Mouse (Mus musculus) layer of hippocampus, postnatal 14 days (tissue): ENCODE measurements at regions not wholly inside any gene's neighbourhood (a gene's known extent, or its start where the extent isn't known, plus 50 kb on each side); places are given as distances from the start of the nearest gene placed in this dataset.

Experiments used
- DNase-seq, 2 experiments: peaks; one replicate each; pipeline ENCODE4 v3.0.0; 2021 to 2022; ENCODE audit warnings: low spot score in 2 of 2, mixed read lengths in 1 of 2

DNA sequence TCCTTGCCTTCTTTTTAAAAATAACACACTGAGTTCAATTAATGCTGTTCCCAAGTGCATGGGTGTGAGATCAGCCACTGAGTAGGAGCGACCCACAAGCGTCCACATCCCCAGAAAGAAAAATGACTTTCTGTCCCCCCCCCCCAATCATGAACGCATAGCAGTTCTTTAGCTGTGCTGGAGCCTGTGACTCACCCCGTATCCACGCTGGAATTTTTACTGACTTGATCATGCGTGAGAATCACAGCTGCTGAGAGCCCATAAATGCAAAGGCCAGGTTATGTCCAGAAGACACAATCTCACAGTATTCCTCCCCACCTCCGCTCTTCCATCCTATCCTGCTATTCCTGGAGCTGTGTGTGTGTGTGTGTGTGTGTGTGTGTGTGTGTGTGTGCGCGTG, 53.3 kb downstream of the Fos start:
- no peak for DNase-seq

DNA sequence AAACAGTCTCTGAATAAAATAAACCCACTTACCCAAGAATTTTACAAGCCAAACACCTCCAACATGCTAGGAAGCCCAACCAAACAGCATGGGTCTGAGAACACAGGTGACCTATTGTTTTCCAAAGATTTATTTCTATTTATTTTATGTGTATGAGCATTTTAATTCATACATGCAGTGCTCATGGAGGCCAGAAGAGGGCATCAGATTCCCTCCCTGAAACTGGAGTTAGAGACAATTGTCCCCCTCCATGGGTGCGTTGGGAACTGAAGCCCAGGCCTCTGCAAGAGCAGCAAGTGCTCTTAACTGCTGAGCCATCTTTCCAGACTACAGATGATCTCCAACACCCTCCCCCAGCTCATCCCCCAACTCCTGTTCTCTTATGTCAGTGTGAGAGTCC, 57.9 kb downstream of the Fos start:
- DNase-seq = no peak

DNA sequence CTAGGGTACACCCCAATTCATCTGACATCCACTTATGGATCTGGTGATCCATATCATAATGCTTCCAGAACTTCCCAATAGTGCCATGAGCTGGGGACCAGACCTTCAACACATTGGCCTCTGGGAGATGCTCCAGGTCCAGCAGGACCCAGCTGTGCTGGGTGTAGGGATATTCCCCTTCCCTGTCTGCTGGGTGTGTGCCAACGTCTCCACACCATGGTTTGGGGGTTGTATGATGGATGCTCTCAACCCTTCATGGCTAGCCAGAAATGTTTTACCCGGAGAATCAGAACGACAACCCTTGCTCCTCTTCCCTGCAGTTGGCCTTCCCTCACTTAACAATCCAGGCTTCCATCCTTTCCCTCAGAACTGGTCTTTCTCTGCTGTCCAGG, 58.5 kb downstream of the Fos start:
- no peak for DNase-seq

DNA sequence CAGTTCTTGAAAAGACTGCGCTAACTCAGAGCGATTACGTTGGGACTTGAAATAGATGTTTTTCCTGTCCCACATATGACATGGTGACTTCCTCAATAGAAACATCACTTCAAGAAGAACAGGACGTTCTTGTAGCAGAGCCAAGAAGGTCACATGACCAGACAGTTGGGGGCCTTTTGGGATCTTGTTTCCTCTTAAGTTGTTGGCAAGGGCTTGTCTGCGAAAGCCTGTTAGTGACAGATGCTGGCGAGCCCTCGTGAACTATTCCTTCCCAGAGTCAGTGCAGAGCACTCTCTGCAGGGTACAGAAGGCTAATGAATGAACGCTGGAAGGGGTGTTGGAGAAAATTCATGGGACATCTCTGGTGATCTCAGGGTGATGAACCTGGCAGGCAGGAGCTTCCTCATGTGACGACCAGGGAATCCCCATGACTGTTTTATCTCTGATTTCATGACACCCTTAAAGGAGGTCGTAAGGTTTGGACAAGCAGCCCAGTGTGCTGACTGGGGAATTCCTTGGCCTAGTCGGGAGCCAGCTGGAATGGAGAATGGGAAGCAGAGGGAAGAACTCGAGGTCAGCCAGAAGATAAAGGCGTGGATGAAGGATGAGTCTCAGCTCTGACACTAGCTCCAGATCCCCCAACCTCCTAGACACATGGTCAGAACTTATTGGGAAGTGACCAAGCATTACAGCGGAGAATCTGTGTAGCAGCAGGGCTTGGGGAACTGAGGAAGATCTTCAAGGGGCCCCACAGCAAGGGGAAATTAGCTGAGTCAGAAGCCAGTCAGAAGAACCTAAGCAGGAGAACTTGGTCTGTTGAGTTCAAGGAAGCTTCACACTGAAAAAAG, 59.1 kb downstream of the Fos start:
- DNase-seq = peak in 1 of 2 experiments; percentile 65

DNA sequence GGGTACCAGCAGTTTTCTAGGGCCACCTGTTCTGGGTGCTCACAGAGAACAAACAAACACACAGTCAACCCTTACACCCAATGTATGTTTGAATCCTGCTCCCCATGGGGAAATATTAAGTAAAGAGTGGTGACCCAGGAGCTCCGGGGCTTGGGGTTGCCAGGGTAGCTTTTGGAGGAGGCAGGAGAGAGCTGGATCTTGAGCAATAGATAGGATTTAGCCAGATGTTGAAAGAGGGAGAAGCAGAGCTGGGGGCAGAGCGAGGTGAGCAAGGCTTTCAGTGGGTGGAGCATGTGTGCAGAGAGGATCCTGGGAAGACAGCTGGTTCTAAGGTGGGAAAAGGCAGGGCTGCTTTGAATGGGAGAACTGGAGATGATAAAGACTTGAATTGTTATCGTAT, 59.9 kb downstream of the Fos start:
- no peak for DNase-seq

DNA sequence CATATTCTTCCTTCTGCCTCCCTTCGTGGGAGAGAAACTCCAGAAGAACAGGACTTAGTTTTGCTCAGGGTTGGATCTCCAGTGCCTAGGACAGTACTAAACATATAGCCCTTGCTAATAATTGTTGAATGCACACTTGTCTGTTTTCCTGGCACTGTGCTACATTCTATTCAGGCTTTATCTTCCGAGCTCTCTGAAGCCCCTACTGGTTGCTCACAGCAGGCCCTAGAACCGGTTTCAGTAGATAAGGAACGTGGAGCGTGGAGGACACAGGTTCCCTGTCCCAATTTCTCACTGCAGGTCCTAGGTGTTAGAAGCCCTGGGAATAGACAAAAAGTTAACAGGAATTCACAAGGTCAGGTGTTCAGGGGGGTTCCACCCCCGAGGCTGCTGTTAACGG, 59.4 kb upstream of the Jdp2 start:
- no peak for DNase-seq

DNA sequence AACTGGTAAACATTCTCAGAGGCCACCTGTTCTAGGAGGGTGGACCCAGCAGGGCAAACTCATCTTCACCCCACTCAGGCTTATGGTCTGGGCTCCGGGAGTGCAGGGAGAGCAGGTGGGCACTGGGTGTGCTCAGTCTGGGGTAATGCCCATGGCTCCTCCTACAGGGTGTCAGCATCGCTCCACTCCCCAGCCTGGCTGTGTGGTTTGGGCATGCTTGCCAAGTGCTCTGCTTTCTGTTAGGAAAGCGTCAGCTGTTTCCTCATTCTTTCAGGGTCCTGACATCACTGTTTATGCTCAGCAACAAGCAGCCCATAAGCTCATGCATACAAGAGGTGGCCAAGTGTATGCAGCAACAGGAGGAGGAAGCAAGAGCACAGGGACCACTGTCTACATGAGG, 57.7 kb upstream of the Jdp2 start:
- peak in 1 of 2 experiments; percentile 29 for DNase-seq

DNA sequence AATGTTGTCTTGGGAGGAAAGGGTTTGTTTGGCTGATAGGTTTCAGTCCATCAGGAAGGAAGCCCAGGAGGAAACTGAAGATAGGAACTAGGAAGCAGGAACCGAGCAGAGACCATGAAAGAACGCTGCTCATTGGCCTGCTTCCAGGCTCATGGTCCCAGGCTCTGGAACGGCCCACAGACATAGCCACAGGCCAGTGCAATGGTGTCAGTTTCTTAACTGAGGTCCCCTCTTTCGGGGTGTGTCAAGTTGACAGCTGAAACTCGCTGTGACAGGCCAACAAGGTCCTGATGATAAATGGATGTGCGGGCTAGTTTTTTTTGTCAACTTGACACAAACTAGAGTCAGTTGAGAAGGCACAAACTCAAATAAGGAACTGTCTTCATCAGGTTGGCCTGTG, 55.9 kb upstream of the Jdp2 start:
- DNase-seq = no peak

DNA sequence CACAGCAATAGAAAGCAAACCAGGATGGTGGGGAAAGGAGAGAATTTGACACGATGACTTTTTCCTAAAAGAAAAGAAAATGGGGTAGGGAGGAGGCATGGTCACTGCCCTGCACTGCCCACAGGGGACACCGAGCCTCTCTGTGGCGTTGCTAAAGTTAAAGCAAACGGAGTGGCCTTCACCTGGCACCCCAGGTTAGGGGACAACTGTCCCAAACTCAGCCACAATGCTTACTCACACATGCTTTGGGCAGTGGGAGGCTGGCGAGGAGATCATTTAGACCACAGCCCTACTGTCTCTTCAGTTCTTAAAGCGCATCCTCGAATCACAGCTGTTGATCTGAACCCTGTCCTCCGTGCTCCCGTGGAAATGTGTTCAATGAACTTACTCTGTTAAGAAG, 55.3 kb upstream of the Jdp2 start:
- DNase-seq = no peak

DNA sequence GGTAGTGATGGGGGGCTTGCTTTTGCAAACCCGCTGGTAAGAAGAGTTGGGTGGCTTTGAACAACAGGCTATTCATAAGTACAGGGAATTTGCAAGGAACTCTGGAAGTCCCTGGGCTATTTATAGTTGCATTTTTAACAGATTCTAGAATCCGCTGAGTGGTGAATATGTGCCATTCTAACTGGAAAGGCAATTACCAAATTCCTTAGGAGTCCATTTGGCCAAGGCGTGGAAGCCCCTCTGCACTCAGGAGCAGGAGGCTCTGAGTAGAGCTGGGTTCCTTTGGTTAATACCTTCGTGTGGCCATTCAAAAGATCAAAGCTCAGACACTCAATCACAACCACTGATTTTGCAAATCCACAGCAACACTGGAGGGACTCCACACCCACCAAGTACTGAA, 54.0 kb upstream of the Jdp2 start:
- no peak for DNase-seq

DNA sequence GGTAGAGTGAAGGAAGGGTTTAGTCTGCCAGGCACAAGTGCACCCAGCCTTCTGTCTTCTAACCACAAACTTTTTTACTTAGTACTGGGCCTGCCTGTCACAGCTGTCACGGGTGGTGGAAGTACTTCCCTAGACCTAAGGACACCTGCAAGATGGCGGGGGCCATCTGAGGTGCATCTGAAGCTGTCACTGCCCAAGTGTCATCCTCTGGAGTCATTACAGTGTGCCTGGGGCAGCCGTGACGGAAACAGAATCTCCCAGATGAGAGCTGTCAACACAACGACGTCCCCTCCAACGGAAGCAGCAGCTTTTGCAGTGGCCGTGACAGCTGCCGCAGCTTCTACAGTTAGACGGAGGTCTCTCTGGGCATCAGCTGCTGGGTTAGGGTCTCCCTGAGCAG, 53.1 kb upstream of the Jdp2 start:
- no peak for DNase-seq

DNA sequence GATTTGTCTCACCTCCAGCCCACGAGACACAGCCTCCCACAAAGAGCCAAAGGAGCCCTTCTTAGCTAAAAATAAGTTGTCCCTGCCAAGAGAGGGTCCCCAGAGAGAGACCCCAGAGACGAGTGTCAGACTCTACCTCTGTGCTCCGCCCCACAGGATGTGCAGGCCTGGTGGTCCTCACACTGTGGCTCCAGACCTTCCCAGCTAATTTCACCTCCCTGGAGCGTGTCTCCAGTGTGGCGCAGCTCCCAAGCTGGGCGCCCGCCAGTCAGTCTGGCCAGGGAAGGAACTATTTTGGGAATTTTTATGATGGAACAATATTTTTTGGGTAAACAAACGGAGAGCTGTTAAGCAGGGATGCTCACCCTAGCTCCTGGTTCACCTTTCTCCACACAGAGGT, 50.8 kb upstream of the Jdp2 start:
- DNase-seq = no peak
